Mouse (Mus musculus) left cerebral cortex, adult 11 months (tissue): ENCODE data around the gene Mmrn1.
A peak's percentile ranks its signal among the peaks of the same experiment; 100 is the strongest.
"Not testable (repeated sequence)": the region's sequence is repeated elsewhere in the genome, so short reads cannot be mapped to it uniquely, and the experiment has no call there.

Experiments
- DNase-seq: peaks from one replicate; pipeline ENCODE4 v3.0.0; 2022; ENCODE audit warnings: low spot score

The Mmrn1 gene

GRCm38 (mm10) chr6:60924676-60925075 lies at the start of gene Mmrn1:
Gene Mmrn1, plus strand, starts transcription at chr6:60924976.
- DNase-seq, result not testable (repeated sequence)

DNA sequence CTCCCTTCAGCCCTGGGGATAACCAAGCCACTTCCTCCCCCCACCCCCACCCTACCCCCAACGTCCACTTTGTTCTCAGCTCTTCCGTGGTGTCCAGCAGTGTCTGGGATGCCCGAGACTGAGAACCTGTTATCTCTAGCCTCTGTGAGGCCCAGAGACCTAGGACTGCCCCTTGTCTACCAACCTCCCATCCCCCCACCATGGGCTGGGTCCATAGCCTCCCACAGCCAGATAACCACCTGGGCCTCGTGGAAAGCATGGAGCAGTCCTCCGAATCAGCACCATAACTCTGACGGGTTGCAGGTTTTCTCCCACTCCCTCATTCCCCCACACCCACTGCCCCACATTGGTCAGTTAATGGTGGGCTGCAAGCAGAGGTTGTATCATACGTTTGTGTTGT lies 44.4 kb upstream of the Mmrn1 start:
- no peak for DNase-seq

DNA sequence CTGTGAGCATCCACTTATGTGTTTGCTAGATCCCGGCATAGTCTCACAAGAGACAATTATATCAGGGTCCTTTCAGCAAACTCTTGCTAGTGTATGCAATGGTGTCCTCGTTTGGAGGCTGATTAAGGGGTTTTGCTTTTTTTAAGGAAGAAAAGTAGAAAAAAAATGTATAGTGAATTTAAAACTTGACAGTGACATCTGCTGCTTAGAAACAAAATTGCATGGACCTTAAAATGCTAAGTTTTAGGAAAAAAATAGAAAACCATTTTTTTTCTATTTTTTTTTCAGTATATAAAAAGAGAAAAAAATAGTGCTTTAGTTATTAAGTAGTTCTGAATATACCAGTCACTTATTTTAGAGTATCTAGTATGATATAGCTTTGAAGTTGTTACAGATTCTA lies 43.2 kb upstream of the Mmrn1 start:
- DNase-seq, result no peak

DNA sequence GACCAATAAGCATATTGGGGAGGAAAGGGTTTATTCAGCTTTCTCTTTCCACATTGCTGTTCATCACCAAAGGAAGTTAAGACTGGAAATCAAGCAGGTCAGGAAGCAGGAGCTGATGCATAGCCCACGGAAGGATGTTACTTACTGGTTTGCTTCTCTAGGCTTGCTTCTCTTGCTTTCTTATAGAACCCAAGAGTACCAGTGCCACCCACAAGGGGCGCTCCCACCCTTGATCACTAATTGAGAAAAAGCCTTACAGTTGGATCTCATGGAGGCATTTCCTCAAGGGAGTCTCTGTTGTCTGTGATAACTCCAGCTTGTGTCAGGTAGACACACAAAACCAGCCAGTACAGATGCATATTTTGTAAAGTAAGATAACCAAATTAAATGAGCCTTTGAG lies 17.5 kb upstream of the Mmrn1 start:
- no peak for DNase-seq

GRCm38 (mm10) chr6:60931364-60931763 lies 6.6 kb downstream of the Mmrn1 start:
- DNase-seq, result peak; percentile 2

DNA sequence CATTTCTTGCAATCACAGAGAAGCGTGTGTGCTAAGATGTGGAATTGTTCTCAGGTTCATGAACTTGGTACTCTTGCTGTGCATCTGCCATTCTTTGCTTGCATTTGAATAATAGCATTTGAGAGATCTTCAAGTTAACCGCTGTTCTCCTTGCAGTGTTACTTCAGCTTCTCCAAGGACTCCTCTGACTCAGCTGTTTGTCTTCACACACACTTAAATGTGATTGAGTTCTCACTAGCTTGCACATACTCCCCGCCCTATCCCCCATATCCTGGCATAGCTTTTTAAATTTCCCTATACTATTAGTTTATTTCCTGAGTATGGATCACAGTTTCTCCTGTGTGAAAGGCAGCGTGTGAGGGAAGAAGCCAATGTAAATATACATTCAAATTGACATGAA lies 10.1 kb downstream of the Mmrn1 start:
- no peak for DNase-seq

- no peak for DNase-seq
These were observed 10.8 kb downstream of the Mmrn1 start for GRCm38 (mm10) chr6:60935448-60936130.

GRCm38 (mm10) chr6:60944178-60944577 lies 19.4 kb downstream of the Mmrn1 start:
- no peak for DNase-seq

DNA sequence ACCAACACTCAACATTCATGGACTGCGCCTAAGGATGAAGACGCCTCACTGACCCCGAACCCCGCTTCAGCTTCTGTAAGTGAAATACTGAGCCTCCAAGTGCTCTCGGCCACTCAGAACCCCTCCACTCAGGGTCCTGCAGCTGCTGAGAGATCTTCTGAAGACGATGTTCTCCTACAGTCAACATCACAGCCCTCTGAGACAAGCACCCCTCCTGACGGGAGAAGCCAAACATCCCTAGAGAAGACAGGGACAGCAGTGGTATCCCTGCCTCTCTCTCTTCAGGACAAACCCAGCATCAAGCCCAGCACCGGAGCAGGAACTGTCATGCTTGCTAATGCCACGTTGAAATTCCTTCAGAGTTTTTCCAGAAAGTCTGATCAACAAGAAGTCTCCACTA lies 19.8 kb downstream of the Mmrn1 start:
- DNase-seq, result no peak

DNA sequence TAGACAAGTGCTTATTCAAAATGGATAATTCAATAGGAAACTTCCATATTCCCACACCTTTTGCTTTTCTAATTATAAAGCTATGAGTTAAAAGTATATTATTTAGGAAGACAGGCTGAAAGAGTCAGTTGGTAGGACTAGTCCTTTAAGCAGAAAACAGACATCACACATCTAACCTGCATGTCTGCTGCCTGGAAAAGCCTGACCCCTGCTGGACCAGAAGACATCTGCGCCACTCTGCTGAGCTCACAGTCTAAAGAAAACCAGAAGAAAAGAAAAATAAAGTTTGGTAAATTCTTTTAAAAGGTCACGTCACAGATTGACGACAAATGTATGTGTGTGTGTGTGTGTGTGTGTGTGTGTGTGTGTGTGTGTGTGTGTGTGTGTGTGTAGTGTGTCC lies 25.6 kb downstream of the Mmrn1 start:
- peak; percentile 25 for DNase-seq

- DNase-seq, result no peak
These were observed 36.5 kb downstream of the Mmrn1 start for GRCm38 (mm10) chr6:60961285-60961684.

DNA sequence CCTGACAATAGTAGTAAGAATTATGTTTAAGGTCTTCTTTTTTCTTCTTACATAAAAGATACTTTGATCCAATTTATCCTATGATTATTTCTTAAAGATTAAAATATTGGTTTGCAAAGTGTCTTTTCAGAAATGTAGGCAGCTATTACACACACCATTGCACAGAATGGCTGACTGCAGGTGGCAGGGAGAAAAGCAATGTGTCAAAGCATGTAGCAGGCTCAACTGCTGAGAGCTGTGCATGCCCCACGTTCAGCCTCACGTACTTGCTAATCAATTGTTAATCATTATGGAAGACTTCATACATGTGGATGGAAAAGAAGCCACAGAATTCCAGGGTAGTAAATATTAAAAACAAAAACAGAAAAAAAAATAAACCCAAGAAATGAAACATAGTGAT lies 37.1 kb downstream of the Mmrn1 start:
- DNase-seq, result no peak

DNA sequence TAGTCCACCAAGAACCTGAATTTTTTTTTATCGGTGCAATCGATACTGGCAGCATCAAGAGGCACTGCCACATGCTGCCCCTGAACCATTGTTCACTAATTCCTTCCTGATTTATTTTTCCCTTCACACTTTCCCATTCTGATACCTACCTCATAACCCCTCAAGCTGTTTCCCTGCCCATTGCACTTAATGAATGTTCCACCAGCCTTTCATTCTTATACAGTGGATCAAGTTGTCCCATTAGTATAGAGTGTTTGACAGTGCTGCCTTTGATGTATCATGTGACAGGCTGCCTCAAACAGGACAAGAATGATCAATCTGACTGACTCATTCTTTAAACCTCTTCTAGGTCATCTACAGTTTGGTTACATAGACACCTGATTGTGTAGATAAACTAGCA lies 37.9 kb downstream of the Mmrn1 start:
- DNase-seq, result no peak

DNA sequence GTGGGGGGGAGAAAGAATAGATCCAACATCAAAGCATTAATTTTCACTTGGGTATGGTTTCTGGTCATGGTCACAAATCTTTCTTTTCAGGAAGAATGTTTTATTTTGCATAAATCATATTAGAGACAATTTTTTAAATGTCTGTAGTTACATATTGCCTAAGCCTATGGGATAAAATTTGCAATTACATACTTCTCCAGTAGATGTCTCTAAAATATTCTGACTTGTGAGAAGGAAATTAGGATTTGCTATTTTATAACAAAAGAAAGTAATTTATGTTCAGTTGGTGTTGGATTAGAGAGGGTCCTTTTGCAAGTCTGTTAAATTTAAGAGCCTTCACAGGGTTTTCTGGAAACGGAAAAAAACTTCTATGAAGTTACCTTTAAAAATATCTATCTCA lies 39.0 kb downstream of the Mmrn1 start:
- DNase-seq, result no peak

GRCm38 (mm10) chr6:60966931-60967330 lies 42.2 kb downstream of the Mmrn1 start:
- DNase-seq, result no peak

GRCm38 (mm10) chr6:60969407-60969806 lies 44.6 kb downstream of the Mmrn1 start:
- no peak for DNase-seq

DNA sequence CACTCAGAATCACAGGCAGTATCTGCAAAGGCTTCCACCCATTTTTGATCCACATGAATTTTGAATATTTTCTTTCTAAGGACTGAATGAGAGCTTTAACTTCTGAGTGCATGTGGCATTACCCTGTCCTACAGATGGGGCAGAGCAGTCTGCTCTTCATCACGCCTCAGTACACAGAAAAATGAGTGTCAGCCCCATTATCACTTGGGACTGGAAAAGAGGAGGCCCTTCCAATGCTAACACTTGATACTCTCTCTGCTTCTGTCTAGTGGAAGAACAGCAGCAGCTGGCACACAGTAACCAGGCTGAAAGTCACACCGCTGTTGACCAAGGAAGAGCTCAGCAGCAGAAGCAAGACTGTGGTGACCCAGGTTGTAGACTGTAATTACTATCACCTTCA lies 46.0 kb downstream of the Mmrn1 start:
- DNase-seq, result no peak

DNA sequence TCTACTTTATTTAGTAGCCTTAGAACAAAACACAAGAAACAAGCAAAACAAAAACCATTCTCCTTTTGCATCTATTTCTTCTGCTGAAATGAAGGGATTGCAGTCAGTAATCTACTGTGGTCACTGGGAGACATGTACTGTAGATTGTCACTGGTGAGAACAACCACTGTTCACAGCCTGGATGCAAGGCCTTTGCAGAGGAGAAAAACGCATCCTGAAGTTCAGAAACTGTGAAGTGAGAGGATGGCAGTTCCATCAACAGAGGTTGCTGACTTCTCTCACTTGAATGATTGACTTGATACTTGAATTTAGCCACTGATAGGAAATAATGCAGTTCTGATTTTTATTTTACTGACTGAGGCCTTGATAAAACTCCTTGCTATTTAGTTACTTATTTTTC lies 53.8 kb downstream of the Mmrn1 start:
- DNase-seq, result no peak

- DNase-seq, result no peak
These were observed 54.3 kb downstream of the Mmrn1 start for GRCm38 (mm10) chr6:60979039-60979438.

- DNase-seq, result no peak
These were observed 59.6 kb downstream of the Mmrn1 start for GRCm38 (mm10) chr6:60984360-60984759.

GRCm38 (mm10) chr6:60985919-60986318 lies 61.1 kb downstream of the Mmrn1 start:
- DNase-seq, result no peak

- no peak for DNase-seq
These were observed 62.1 kb downstream of the Mmrn1 start for GRCm38 (mm10) chr6:60986914-60987313.

- no peak for DNase-seq
These were observed 63.0 kb downstream of the Mmrn1 start for GRCm38 (mm10) chr6:60987804-60988203.

DNA sequence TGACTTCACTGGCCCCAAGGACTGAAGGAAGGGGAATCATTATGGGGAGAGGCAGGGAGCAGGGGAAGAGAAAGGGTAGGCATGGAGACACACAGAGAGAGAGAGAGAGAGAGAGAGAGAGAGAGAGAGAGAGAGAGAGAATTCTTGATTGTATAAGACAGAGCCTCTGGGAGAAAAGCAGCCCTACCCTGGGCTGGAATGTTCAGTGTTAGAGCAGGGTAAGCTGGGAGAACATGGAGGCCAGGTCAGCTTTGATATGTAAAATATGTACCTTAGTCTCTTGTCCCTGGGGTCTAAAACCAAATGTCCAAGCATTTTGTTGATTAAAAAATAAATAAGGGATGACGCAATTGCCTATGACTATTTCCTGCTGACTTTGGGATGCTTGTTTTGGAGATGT lies 67.6 kb downstream of the Mmrn1 start:
- DNase-seq, result no peak
